Mouse (Mus musculus): ENCODE measurements around the gene Nudt21. TPM values are rescaled to one million over a fixed set of nuclear protein-coding genes. Genes with fewer than 3 reads are reported as not detected.

Nudt21 gene
- polyA plus RNA-seq, 1 experiment from 2014 or later, result 190 TPM

DNA sequence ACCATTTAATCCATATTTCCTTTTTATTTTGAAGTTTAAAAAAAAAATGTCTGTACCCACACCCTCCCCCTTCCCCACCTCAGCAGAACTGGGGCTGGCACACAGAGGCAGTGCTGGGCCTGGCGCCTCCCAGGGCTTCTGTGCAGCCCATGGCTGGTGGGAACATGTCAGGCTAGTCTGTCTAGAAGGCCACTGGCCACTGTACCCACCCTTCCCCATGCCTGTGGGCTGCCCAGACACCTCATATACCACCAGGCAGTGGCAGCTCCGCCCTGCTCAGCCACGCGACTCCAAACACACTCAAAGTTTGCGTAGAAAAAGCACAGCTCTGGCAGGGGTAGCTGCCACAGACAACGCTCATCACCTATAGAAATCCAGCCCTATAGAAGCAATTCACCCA is 68.5 kb downstream of the Nudt21 start:
- H3K9me3 ChIP-seq (replicated peaks), result no peaks in the 10 kb centered on the region
- H3K4me3 ChIP-seq, result no peak overlapping the region
- no peaks in the 10 kb centered on the region for H3K4me1 ChIP-seq
- no peaks in the 10 kb centered on the region for H3K27me3 ChIP-seq
- no peak for ATAC-seq
- no peak overlapping the region for H3K4me2 ChIP-seq
- no peak overlapping the region for H3K27ac ChIP-seq
- no peak overlapping the region for H3K9ac ChIP-seq
- 78% methylated on average over 6 of the region's 6 CpGs for WGBS
- peaks cover 92% of the 10 kb centered on the region for H3K36me3 ChIP-seq (ENCODE audit: poor library complexity, severe bottlenecking)

Other genes starting within 250 kb of the Nudt21 start
- gene Gnao1, start 227.1 kb downstream of the Nudt21 start, polyA plus RNA-seq (2015; fragmentation: Nextera tagmentation; extraction: Ambion mirVana), result 86.2 and 99.4 TPM in 2 replicates
- gene Amfr, start 24.2 kb downstream of the Nudt21 start, polyA plus RNA-seq (2015; fragmentation: Nextera tagmentation; extraction: Ambion mirVana), result 50.8 TPM in 2 replicates
- 13.3 and 14.3 TPM in 2 replicates for gene Ogfod1, start 167 bp upstream of the Nudt21 start, polyA plus RNA-seq (2015; fragmentation: Nextera tagmentation; extraction: Ambion mirVana)
- gene Bbs2, start 61.9 kb upstream of the Nudt21 start, polyA plus RNA-seq (2015; fragmentation: Nextera tagmentation; extraction: Ambion mirVana), result 16.9 and 23.7 TPM in 2 replicates
- not detected in 2 replicates for gene Mt4, start 100.2 kb upstream of the Nudt21 start, polyA plus RNA-seq (2015; fragmentation: Nextera tagmentation; extraction: Ambion mirVana)
- 188 and 208 TPM in 2 replicates for gene Mt3, start 115.6 kb upstream of the Nudt21 start, polyA plus RNA-seq (2015; fragmentation: Nextera tagmentation; extraction: Ambion mirVana)
- 41.0 and 48.0 TPM in 2 replicates for gene Mt2, start 135.6 kb upstream of the Nudt21 start, polyA plus RNA-seq (2015; fragmentation: Nextera tagmentation; extraction: Ambion mirVana)
- 91.0 and 105 TPM in 2 replicates for gene Mt1, start 142.1 kb upstream of the Nudt21 start, polyA plus RNA-seq (2015; fragmentation: Nextera tagmentation; extraction: Ambion mirVana)
- 83.6 and 98.8 TPM in 2 replicates for gene Nup93, start 177.5 kb upstream of the Nudt21 start, polyA plus RNA-seq (2015; fragmentation: Nextera tagmentation; extraction: Ambion mirVana)